8 mouse cellular contexts compared by ENCODE assay signal in the genomic region with DNA sequence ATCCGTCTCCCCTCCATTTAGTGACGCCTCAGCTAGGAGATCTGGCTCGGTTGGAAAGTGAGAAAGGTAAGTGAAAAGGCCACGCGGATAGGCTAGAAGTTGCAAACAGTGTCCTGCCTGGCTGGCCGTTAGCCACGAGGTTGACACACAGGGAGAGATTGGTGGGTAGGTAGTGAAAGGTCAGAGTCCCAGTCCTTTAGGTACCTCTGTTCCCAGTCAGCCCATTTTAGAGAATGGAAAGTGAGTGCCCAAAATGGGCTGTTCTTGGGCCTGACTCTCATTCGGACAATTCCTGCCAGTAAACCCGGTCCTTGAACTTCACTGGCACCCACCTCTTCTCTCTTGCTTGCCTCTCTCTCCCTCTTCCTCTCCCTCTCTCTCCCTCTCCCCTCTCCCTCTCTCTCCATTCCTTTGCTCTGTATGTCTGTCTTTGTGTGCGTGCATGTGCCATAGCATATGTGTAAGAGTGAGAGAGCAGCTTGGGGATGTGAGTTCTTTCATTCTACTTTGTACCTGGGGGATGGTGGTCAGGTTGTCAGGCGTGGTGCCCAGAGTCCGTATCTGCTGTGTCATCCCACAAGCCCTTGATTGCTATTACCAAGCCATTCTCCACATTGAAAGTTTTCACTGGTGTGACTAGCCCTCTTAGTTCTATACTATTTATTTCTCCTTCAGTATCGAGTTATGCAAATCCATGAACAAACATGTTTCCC. TPM values are rescaled to one million over a fixed set of nuclear protein-coding genes. Genes with fewer than 3 reads are reported as not detected.
A peak's percentile ranks its signal among the peaks of the same experiment; 100 is the strongest.
DNase-seq lines count a peak whose midpoint lies in the region; ATAC-seq lines count a peak whose summit lies in the region.

A gene (minus strand): TSS at position 4 of the 713 bp plus-strand sequence.

- peak; percentile 6; the same call in 1 of the 2 replicates for ATAC-seq in hindbrain, embryonic 16.5 days
- peak; percentile 33 for ATAC-seq in liver, embryonic 16.5 days (ENCODE audit: low read depth)

- no peaks in the 10 kb centered on the region for H3K9me3 ChIP-seq in hindbrain, embryonic 16.5 days (ENCODE audit: control insufficient read depth, low read length)
- no peaks in the 10 kb centered on the region for H3K9me3 ChIP-seq in liver, embryonic 16.5 days (replicated peaks; ENCODE audit: control insufficient read depth, low read length)

- H3K27ac ChIP-seq in hindbrain, embryonic 16.5 days (ENCODE audit: low read depth, low read length), result peak within 1 kb of the TSS; percentile 84
- H3K27ac ChIP-seq in liver, embryonic 16.5 days (ENCODE audit: low read length), result peak within 1 kb of the TSS; percentile 90

- H3K9ac ChIP-seq in hindbrain, embryonic 16.5 days (ENCODE audit: low read depth, low read length), result peak within 1 kb of the TSS; percentile 81
- H3K9ac ChIP-seq in liver, embryonic 16.5 days (ENCODE audit: low read depth, low read length), result peak within 1 kb of the TSS; percentile 98

- WGBS in hindbrain, embryonic 16.5 days, result 23% methylated on average over 13 of the region's 13 CpGs
- WGBS in liver, embryonic 16.5 days (ENCODE audit: insufficient replicate concordance), result 6% methylated on average over 13 of the region's 13 CpGs

- H3K4me2 ChIP-seq in hindbrain, embryonic 16.5 days (ENCODE audit: low read length), result peak within 1 kb of the TSS; percentile 87
- H3K4me2 ChIP-seq in liver, embryonic 16.5 days (ENCODE audit: low read depth, low read length), result peak within 1 kb of the TSS; percentile 88

- H3K4me1 ChIP-seq in hindbrain, embryonic 16.5 days (ENCODE audit: control insufficient read depth, insufficient read depth, low read depth, low read length), result peaks cover 30% of the 10 kb centered on the region
- H3K4me1 ChIP-seq in liver, embryonic 16.5 days (ENCODE audit: control insufficient read depth, low read depth, low read length), result peaks cover 32% of the 10 kb centered on the region

- no peaks in the 10 kb centered on the region for H3K27me3 ChIP-seq in hindbrain, embryonic 16.5 days (replicated peaks; ENCODE audit: control insufficient read depth, insufficient read depth, low read length)
- H3K27me3 ChIP-seq in liver, embryonic 16.5 days (ENCODE audit: control insufficient read depth, insufficient read depth, low read depth, low read length), result no peaks in the 10 kb centered on the region

- DNase-seq in left cerebral cortex, adult 18-20 months (ENCODE audit: low spot score in 2 of 2), result no peak
- no peak for DNase-seq in left cerebral cortex, adult 9 months (ENCODE audit: low spot score in 2 of 2)
- DNase-seq in adrenal gland, postnatal 10 days, result no peak
- no peak for DNase-seq in gastrocnemius, adult 18-20 months (ENCODE audit: low spot score)
- DNase-seq in ovary, postnatal 10 days (ENCODE audit: low spot score), result no peak
- no peak for DNase-seq in urinary bladder, postnatal 14 days (ENCODE audit: low spot score)

- peak within 1 kb of the TSS; percentile 71 for H3K4me3 ChIP-seq in hindbrain, embryonic 16.5 days (ENCODE audit: low read length)
- peak within 1 kb of the TSS; percentile 96 for H3K4me3 ChIP-seq in liver, embryonic 16.5 days (ENCODE audit: low read depth, low read length)

- H3K36me3 ChIP-seq in hindbrain, embryonic 16.5 days (ENCODE audit: control insufficient read depth, insufficient read depth, low read length), result peaks cover 13% of the 10 kb centered on the region
- no peaks in the 10 kb centered on the region for H3K36me3 ChIP-seq in liver, embryonic 16.5 days (ENCODE audit: control insufficient read depth, insufficient read depth)

RNA-seq across cellular contexts. Expression of the gene that starts here (rescaled TPM):
- total RNA-seq in left cerebral cortex, adult 18-20 months (2021), result 100 to 1,000 TPM in 1 of 2 experiments, 10 to 100 TPM in 1; 90.1 to 102 TPM
- total RNA-seq in adrenal gland, postnatal 10 days (2021), result 100 to 1,000 TPM; 105 to 119 TPM
- 10 to 100 TPM; 76.3 to 85.1 TPM for total RNA-seq in gastrocnemius, adult 18-20 months (2021)
- 94.0 and 117 TPM in 2 replicates for polyA plus RNA-seq in hindbrain, embryonic 16.5 days (2015; fragmentation: Nextera tagmentation; extraction: Ambion mirVana)
- polyA plus RNA-seq in liver, embryonic 16.5 days (2015; fragmentation: Nextera tagmentation; extraction: Ambion mirVana), result 48.4 and 52.8 TPM in 2 replicates
